Mouse (Mus musculus) brown adipose tissue, adult 24 weeks (tissue): Measurements from ENCODE around the gene Mrln. TPM values are rescaled to one million over a fixed set of nuclear protein-coding genes. Genes with fewer than 3 reads are reported as not detected.
"Not testable (repeated sequence)": the region's sequence is repeated elsewhere in the genome, so short reads cannot be mapped to it uniquely, and the experiment has no call there.

Experiments
- H3K27ac ChIP-seq: fragments of 200-500 bp; replicated peaks from 2 replicates; pipeline ENCODE4 v1.5.1; 2012; ENCODE audit warnings: low read depth, mild to moderate bottlenecking, low read length
- H3K4me1 ChIP-seq: fragments of 200-500 bp; 2 replicates; pipeline ENCODE4 v1.6.1; 2012; ENCODE audit warnings: low read length, mixed read lengths; ENCODE audit not compliant: control insufficient read depth, insufficient read depth, insufficient read length
- H3K4me3 ChIP-seq: fragments of 200-500 bp; 2 replicates; pipeline ENCODE4 v1.5.1; 2012; ENCODE audit warnings: low read depth, mild to moderate bottlenecking, low read length, moderate library complexity; ENCODE audit not compliant: insufficient read depth
- polyA plus RNA-seq: library from polyadenylated mRNA; stranded (reverse); fragments of >200 nt; gene quantifications from 2 replicates; pipeline ENCODE4 v1.2.4, GENCODE M21; 2012; ENCODE audit not compliant: missing spikeins, insufficient read depth, insufficient read length

Mrln gene
- polyA plus RNA-seq, 1 experiment: 5.7 TPM

- H3K27ac ChIP-seq: no peak overlapping the region
- H3K4me3 ChIP-seq: no peak overlapping the region
Measured at GRCm38 (mm10) chr10:70211281-70211680, 6.8 kb downstream of the Mrln start.

DNA sequence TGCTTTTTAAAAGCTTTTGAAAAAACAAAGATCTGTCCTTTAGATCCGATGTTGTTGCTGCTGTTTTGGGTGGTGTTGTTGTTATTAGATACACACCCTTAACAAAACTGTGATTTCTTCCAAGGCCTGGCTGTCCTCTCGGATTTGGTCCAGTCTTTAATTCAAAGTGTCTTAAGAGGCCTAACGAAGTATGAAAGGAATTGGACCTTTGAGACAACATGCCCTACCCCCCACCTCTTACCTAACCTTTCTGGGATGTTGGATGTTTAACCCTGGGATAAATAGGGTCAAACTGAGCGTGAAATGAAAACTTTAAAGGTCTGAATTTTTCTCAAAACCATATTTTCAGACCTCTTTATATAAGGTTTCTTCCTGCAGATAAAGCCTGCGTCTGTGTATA, 16.5 kb downstream of the Mrln start:
- Histone ChIP-seq H3K27ac (no peak overlapping the region), H3K4me1 (no peaks in the 10 kb centered on the region), H3K4me3 (no peak overlapping the region)

More at GRCm38 (mm10) chr10:70211281-70211680, 6.8 kb downstream of the Mrln start:
- H3K4me1 ChIP-seq: no peaks in the 10 kb centered on the region

GRCm38 (mm10) chr10:70222231-70222630, 17.8 kb downstream of the Mrln start:
- H3K27ac ChIP-seq, H3K4me3 ChIP-seq, H3K4me1 ChIP-seq: not testable (repeated sequence)

- Histone ChIP-seq H3K4me3 (no peak overlapping the region), H3K4me1 (no peaks in the 10 kb centered on the region), H3K27ac (no peak overlapping the region)
Measured at GRCm38 (mm10) chr10:70224571-70224970, 20.1 kb downstream of the Mrln start.

- H3K27ac ChIP-seq: no peak overlapping the region
- no peaks in the 10 kb centered on the region for H3K4me1 ChIP-seq
- no peak overlapping the region for H3K4me3 ChIP-seq
Measured at GRCm38 (mm10) chr10:70225760-70226159, 21.3 kb downstream of the Mrln start.

DNA sequence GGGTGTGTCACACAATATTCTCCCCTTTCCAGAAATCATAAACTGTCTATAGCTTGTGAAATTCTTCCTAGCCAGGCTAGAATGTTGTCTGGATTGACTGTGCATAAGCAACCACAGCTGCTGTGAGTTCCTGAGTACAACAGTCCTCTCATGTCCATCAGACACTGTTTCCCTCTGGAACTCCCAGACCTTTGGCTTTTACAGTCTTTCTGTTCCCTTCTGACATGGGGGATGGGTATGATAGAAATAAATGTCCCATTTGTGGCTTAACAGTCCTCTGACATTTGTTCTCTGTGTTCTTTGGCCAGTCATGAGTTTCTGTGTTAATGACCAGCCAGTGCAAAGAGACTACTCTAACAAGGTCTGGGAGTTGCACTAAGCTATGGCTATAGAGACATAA, 22.1 kb downstream of the Mrln start:
- Histone ChIP-seq H3K4me1 (no peaks in the 10 kb centered on the region), H3K4me3 (no peak overlapping the region), H3K27ac (no peak overlapping the region)

- no peaks in the 10 kb centered on the region for H3K4me1 ChIP-seq
- H3K4me3 ChIP-seq: no peak overlapping the region
- no peak overlapping the region for H3K27ac ChIP-seq
Measured at GRCm38 (mm10) chr10:70230352-70230751, 25.9 kb downstream of the Mrln start.

DNA sequence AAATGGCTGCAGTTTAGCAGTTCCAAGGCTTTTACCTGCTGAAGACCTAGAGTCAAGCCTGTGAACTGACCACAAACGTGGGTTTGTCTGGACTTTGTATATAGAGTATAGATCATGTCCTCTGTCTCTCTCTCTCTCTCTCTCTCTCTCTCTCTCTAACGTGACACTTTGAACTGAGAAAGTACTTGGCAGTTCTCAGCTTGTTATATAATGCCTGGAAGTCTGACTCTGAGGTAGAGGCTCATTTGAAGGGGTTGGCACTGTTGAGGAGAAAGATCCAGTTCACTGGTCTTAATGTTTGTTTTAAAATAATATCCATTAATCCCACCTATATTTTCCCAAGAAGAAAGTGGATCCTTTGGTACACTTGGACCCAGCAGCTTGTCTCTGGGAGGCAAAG, 33.5 kb downstream of the Mrln start:
- H3K27ac ChIP-seq: no peak overlapping the region
- H3K4me3 ChIP-seq: no peak overlapping the region
- no peaks in the 10 kb centered on the region for H3K4me1 ChIP-seq

DNA sequence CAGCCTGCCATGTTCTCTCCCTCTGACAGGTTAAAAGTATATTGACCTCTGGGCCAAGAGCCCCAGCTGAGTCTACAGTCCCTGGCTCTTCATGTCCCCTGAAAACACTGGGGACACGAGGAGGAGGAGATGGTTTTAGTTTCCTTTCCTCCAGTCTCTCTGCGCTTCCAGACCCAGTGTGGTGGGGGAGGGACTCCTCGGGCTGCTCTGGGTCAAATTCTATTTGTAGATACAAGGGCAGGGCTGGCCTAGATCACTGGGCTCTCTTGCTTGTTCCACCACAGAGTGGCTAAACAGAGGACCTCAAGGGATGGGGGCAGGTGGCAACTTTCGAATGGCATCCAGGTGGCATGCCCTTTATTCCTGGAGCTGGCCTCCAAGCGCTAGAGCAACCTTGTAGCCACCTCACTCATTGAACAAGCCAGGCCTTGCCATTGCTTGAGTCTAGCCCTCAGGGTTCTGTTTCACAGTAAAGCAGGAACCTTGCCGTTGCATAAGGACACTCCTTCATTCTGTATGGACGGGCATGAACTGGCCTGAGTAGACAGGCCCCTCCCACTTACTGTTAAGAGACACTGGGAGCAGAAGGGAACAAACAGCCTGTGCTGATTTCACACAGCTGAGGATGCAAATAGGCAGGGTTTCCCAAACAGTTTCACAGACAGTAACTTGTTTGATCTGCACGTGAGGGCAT, 38.4 kb downstream of the Mrln start:
- no peak overlapping the region for H3K27ac ChIP-seq

GRCm38 (mm10) chr10:70244921-70245558, 40.6 kb downstream of the Mrln start, which contains the start of gene Slc16a9:
TSS of gene Slc16a9 (plus strand) at chr10:70245100.
- H3K4me1 ChIP-seq: peaks cover 4% of the 10 kb centered on the region
- no peak within 1 kb of the TSS for H3K27ac ChIP-seq

More for the DNA sequence above, 38.4 kb downstream of the Mrln start:
- Histone ChIP-seq H3K4me1 (peaks cover 4% of the 10 kb centered on the region), H3K4me3 (no peak overlapping the region)

DNA sequence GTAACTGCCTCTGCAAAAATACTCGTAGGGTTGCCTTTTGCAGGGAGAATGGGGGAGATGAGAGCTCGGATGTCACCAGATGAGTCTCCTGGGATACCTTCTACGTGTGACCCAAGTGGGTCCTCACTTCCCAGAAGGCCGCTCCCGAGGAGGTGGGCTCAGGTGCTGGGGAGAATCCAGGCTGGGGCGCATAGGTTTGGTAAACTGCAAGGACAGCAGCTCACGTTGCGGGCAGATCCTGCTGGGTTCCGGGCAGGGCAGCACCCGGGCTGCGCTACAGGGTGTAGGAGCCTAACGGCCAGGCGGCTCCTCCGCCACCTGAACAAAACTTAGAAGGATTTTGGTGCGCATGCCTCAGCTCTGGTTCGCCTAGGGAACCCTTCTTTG, 41.1 kb downstream of the Mrln start:
- Histone ChIP-seq H3K27ac (no peak overlapping the region), H3K4me3 (peak overlapping the region; percentile 64), H3K4me1 (peaks cover 4% of the 10 kb centered on the region)

More at GRCm38 (mm10) chr10:70244921-70245558, 40.6 kb downstream of the Mrln start, which contains the start of gene Slc16a9:
- peak within 1 kb of the TSS; percentile 64 for H3K4me3 ChIP-seq

DNA sequence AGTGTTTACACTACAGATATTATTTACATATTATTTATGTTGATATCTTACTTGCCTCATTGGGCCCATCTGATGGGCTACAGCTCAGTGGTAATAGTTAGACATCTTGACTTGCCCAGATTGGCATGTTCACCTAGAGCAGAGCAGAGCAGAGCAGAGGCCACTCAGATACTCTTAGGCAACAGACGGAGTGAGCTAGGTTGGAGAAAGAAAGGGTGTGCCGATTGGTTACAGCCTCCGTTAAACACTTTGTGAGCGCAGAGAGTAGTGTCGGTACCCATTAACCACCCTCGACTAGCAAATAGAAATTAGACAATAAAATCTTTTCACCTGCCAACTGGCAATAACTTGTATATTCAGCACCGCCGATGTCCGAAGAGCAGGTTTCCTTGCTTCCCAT, 41.6 kb downstream of the Mrln start:
- Histone ChIP-seq H3K4me1 (peaks cover 4% of the 10 kb centered on the region), H3K27ac (no peak overlapping the region), H3K4me3 (no peak overlapping the region; the same call in 1 of the 2 replicates)

DNA sequence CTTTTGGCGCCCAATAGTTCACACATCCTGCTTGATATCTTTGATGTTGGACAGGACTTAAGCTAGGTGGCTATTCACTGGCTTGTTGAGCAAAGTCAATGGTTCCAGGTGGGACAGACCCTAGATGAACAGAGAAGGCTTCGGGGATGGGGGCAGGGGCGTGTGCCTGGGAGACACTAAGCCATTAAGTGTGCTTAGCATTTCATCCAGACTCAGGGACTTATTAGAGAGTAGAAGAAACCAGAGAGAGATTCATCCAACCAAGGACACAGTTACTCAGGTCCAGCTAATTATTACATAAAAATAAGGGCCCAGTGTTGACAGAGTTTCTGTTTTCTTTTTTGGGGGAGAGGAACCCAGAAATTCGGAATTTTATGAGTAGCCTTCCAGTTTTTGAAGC, 45.9 kb downstream of the Mrln start:
- H3K27ac ChIP-seq: no peak overlapping the region
- H3K4me3 ChIP-seq: no peak overlapping the region
- H3K4me1 ChIP-seq: peaks cover 4% of the 10 kb centered on the region

DNA sequence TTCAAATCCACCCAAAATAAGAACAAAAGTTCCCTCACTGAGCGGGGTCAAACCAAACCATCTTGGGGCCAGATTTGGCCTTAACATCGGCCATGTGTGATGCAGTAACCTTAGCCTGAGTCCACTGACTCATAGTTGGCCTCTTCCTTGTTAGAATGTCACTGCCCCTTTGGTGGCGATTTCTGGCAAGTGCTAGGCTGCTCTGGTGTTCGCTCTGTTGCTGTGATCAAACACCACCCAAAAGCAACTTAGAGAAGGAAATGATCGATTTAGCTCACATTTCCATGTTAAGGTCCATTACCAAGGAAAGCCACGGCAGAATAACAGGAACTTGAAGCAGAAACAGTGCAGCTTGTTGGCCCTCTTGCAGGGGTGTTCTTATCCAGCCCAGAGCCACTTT, 46.3 kb downstream of the Mrln start:
- no peak overlapping the region for H3K27ac ChIP-seq
- H3K4me1 ChIP-seq: 0 out of 2 replicates have a peak, but pooled peaks cover under 1% of the 10 kb centered on the region
- H3K4me3 ChIP-seq: no peak overlapping the region

DNA sequence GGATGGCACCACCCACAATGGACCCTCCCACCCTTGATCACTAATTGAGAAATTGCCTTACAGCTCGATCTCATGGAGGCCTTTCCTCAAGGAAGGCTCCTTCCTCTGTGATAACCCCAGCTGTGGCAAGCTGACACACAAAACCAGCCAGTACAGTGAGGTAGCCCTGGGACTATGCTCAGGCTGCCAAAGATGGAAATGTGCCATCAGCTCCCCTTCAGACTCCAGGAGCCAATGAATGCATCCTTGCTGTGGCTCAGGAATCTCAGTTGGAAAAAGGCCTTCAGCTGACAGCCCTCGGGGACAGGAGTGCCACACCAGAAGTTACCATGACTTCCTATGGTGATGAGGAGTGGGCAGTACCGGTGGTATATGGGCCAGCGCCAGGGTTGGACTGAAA, 50.2 kb downstream of the Mrln start:
- Histone ChIP-seq H3K27ac (no peak overlapping the region), H3K4me1 (no peaks in the 10 kb centered on the region), H3K4me3 (no peak overlapping the region)
